Mouse (Mus musculus): Measurements from ENCODE around the gene Lonp2. TPM values are rescaled to one million over a fixed set of nuclear protein-coding genes. Genes with fewer than 3 reads are reported as not detected.

Gene Lonp2
- polyA plus RNA-seq, 1 experiment from 2014 or later: 53.0 TPM

GRCm38 (mm10) chr8:86699471-86699870 lies 75.6 kb downstream of the Lonp2 start:
- Histone ChIP-seq H3K9me3 (replicated peaks) (no peaks in the 10 kb centered on the region), H3K4me3 (no peak overlapping the region), H3K4me1 (no peaks in the 10 kb centered on the region), H3K36me3 (peaks cover 4% of the 10 kb centered on the region; the same call in 1 of the 2 replicates), H3K27ac (no peak overlapping the region), H3K27me3 (ENCODE audit: low read depth, poor library complexity, severe bottlenecking) (no peaks in the 10 kb centered on the region)
- WGBS: 93% methylated on average over 12 of the region's 12 CpGs
- no peak for DNase-seq (ENCODE audit: low spot score)

DNA sequence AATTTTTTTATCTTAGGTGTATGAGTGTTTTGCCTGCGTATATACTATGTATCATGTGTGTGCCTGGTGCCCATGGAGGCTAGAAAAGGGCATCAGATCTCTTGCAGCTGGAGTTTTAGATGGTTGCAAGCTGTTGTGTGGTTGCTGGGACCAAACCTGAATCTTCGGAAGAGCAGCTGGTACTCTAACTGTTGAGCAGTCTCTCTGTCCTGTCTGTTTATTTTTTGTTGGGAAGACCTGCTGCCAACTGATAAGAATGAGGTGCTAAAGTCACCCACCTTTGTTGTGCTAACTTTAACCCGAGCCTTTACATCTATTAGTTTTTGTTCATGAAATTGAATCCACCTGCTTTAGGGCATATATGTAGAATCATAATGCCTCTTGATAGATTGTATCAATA lies 78.6 kb downstream of the Lonp2 start:
- Histone ChIP-seq H3K27ac (no peak overlapping the region), H3K4me3 (no peak overlapping the region), H3K9me3 (replicated peaks) (no peaks in the 10 kb centered on the region), H3K4me1 (no peaks in the 10 kb centered on the region), H3K27me3 (ENCODE audit: low read depth, poor library complexity, severe bottlenecking) (no peaks in the 10 kb centered on the region), H3K36me3 (peaks cover 4% of the 10 kb centered on the region; the same call in 1 of the 2 replicates)
- DNase-seq (ENCODE audit: low spot score): no peak
- 92% methylated on average over 3 of the region's 3 CpGs for WGBS

DNA sequence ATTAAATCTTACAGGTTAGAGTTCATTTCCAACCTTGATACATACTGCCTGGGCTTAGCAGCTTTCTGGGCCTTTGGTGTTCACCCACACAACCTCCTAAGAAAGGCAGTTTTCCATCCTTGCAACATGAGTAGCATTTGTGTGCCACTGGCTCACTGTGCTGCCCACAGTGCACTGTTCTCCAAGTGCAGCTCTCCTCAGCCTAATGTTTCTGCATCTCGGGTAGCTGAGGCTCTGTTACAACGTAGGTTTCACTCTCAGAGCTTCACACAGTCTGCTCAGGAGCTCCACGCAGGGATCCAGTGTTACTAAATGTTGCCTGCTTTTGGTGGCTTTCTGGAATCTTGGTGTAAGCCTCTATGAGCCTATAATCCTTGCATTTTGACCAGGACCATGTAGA lies 81.5 kb downstream of the Lonp2 start:
- H3K4me1 ChIP-seq: no peaks in the 10 kb centered on the region
- H3K4me3 ChIP-seq: no peak overlapping the region
- H3K27ac ChIP-seq: no peak overlapping the region
- H3K9me3 ChIP-seq (replicated peaks): no peaks in the 10 kb centered on the region
- 0 out of 2 replicates have a peak, but pooled peaks cover 5% of the 10 kb centered on the region for H3K36me3 ChIP-seq
- WGBS: 84% methylated on average over 3 of the region's 3 CpGs
- DNase-seq (ENCODE audit: low spot score): no peak
- H3K27me3 ChIP-seq (ENCODE audit: low read depth, poor library complexity, severe bottlenecking): no peaks in the 10 kb centered on the region

GRCm38 (mm10) chr8:86706756-86707155 lies 82.9 kb downstream of the Lonp2 start:
- WGBS: 89% methylated on average over 5 of the region's 5 CpGs

GRCm38 (mm10) chr8:86707873-86708272 lies 84.0 kb downstream of the Lonp2 start:
- 77% methylated on average over 4 of the region's 4 CpGs for WGBS
- H3K4me3 ChIP-seq: no peak overlapping the region
- H3K4me1 ChIP-seq: no peaks in the 10 kb centered on the region
- H3K27ac ChIP-seq: no peak overlapping the region
- no peaks in the 10 kb centered on the region for H3K9me3 ChIP-seq (replicated peaks)
- no peaks in the 10 kb centered on the region for H3K27me3 ChIP-seq (ENCODE audit: low read depth, poor library complexity, severe bottlenecking)
- 0 out of 2 replicates have a peak, but pooled peaks cover 12% of the 10 kb centered on the region for H3K36me3 ChIP-seq
- DNase-seq (ENCODE audit: low spot score): no peak

More at GRCm38 (mm10) chr8:86706756-86707155, 82.9 kb downstream of the Lonp2 start:
- DNase-seq (ENCODE audit: low spot score): no peak
- Histone ChIP-seq H3K27me3 (ENCODE audit: low read depth, poor library complexity, severe bottlenecking) (no peaks in the 10 kb centered on the region), H3K27ac (no peak overlapping the region), H3K36me3 (0 out of 2 replicates have a peak, but pooled peaks cover 12% of the 10 kb centered on the region), H3K4me3 (no peak overlapping the region), H3K4me1 (no peaks in the 10 kb centered on the region), H3K9me3 (replicated peaks) (no peaks in the 10 kb centered on the region)

DNA sequence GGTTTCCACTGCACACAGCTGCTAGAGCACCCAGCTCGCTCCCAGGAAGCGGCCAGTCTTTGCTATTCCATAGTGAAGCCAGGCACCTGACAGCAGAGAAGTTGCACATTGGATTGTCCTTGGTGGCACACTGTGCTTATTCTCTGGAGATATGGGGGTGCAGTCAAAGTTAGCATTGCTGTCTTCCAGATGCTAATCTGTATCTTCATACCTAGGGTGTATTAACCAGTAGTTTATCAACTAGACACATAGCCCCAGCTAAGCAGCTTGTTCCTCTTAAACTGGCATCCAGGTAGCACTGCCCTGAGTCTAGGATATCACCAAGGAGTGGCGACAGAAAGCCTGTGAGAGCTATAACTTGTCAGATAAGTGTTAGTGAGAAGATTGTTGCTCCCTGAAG lies 88.8 kb downstream of the Lonp2 start:
- Histone ChIP-seq H3K27me3 (ENCODE audit: low read depth, poor library complexity, severe bottlenecking) (no peaks in the 10 kb centered on the region), H3K36me3 (peaks cover 41% of the 10 kb centered on the region), H3K4me3 (no peak overlapping the region), H3K27ac (no peak overlapping the region), H3K9me3 (replicated peaks) (no peaks in the 10 kb centered on the region), H3K4me1 (no peaks in the 10 kb centered on the region)
- 91% methylated on average over 3 of the region's 3 CpGs for WGBS
- no peak for DNase-seq (ENCODE audit: low spot score)

- H3K4me1 ChIP-seq: no peaks in the 10 kb centered on the region
- H3K27ac ChIP-seq: no peak overlapping the region
- no peaks in the 10 kb centered on the region for H3K9me3 ChIP-seq (replicated peaks)
- H3K4me3 ChIP-seq: no peak overlapping the region
- no peak for DNase-seq (ENCODE audit: low spot score)
- 80% methylated on average over 14 of the region's 14 CpGs for WGBS
- no peaks in the 10 kb centered on the region for H3K27me3 ChIP-seq (ENCODE audit: low read depth, poor library complexity, severe bottlenecking)
- H3K36me3 ChIP-seq: peaks cover 51% of the 10 kb centered on the region
These were observed 89.8 kb downstream of the Lonp2 start for GRCm38 (mm10) chr8:86713407-86714188.

DNA sequence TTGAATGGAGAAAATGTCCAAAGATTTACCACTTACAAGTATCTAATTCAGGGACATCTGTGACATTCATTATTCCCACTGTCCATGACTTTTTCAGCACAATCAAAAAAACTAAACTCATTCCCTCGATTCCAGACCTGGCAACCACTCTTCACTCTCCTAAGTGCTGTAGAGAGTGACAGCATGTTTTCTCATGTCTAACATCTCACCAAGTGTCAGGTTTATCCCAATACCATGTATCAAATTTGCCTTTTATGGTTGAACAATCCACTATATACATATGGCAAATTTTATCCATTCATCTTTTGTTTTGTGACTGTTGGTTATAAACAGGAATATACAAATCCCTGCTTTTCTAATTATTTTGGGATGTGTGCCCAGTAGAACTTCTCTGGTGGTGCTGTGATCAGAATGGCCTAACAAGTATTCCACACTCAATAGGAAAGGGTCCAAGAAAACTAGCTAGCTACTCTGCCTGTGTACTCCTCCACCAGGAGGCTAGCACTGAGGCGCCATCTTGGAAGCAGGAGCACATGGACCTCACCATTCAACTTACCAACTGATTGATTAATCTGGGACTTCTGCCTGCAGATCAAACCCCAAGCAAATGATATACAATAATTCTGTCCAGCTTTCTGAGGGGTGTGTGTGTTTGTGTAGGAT lies 94.6 kb downstream of the Lonp2 start:
- no peaks in the 10 kb centered on the region for H3K9me3 ChIP-seq (replicated peaks)
- peaks cover 79% of the 10 kb centered on the region for H3K36me3 ChIP-seq
- no peak overlapping the region for H3K4me3 ChIP-seq
- H3K27ac ChIP-seq: no peak overlapping the region
- WGBS: 85% methylated on average over 2 of the region's 2 CpGs
- no peak for DNase-seq (ENCODE audit: low spot score)
- no peaks in the 10 kb centered on the region for H3K4me1 ChIP-seq
- H3K27me3 ChIP-seq (ENCODE audit: low read depth, poor library complexity, severe bottlenecking): no peaks in the 10 kb centered on the region

- no peak for DNase-seq (ENCODE audit: low spot score)
- no peaks in the 10 kb centered on the region for H3K27me3 ChIP-seq (ENCODE audit: low read depth, poor library complexity, severe bottlenecking)
- peaks cover 80% of the 10 kb centered on the region for H3K36me3 ChIP-seq
- no peak overlapping the region for H3K4me3 ChIP-seq
- no peaks in the 10 kb centered on the region for H3K9me3 ChIP-seq (replicated peaks)
- no peak overlapping the region for H3K27ac ChIP-seq
- no peaks in the 10 kb centered on the region for H3K4me1 ChIP-seq
- WGBS: 89% methylated on average over 1 of the region's 1 CpGs
These were observed 95.5 kb downstream of the Lonp2 start for GRCm38 (mm10) chr8:86719368-86719767.

GRCm38 (mm10) chr8:86720756-86721459 lies 97.1 kb downstream of the Lonp2 start:
- H3K9me3 ChIP-seq (replicated peaks): no peaks in the 10 kb centered on the region

GRCm38 (mm10) chr8:86721490-86721889 lies 97.6 kb downstream of the Lonp2 start:
- H3K27ac ChIP-seq: no peak overlapping the region
- DNase-seq (ENCODE audit: low spot score): no peak
- peaks cover 74% of the 10 kb centered on the region for H3K36me3 ChIP-seq
- no peaks in the 10 kb centered on the region for H3K9me3 ChIP-seq (replicated peaks)
- 89% methylated on average over 2 of the region's 2 CpGs for WGBS
- no peak overlapping the region for H3K4me3 ChIP-seq
- H3K4me1 ChIP-seq: no peaks in the 10 kb centered on the region
- no peaks in the 10 kb centered on the region for H3K27me3 ChIP-seq (ENCODE audit: low read depth, poor library complexity, severe bottlenecking)

More at GRCm38 (mm10) chr8:86720756-86721459, 97.1 kb downstream of the Lonp2 start:
- no peaks in the 10 kb centered on the region for H3K27me3 ChIP-seq (ENCODE audit: low read depth, poor library complexity, severe bottlenecking)
- 94% methylated on average over 6 of the region's 6 CpGs for WGBS
- DNase-seq (ENCODE audit: low spot score): no peak
- no peak overlapping the region for H3K4me3 ChIP-seq
- no peak overlapping the region for H3K27ac ChIP-seq
- no peaks in the 10 kb centered on the region for H3K4me1 ChIP-seq
- peaks cover 79% of the 10 kb centered on the region for H3K36me3 ChIP-seq

GRCm38 (mm10) chr8:86726959-86727358 lies 103.1 kb downstream of the Lonp2 start:
- no peaks in the 10 kb centered on the region for H3K27me3 ChIP-seq (ENCODE audit: low read depth, poor library complexity, severe bottlenecking)
- H3K4me1 ChIP-seq: 0 out of 2 replicates have a peak, but pooled peaks cover 4% of the 10 kb centered on the region
- WGBS: 87% methylated on average over 6 of the region's 6 CpGs
- peaks cover 40% of the 10 kb centered on the region for H3K36me3 ChIP-seq
- DNase-seq (ENCODE audit: low spot score): no peak
- H3K9me3 ChIP-seq (replicated peaks): no peaks in the 10 kb centered on the region
- no peak overlapping the region for H3K4me3 ChIP-seq
- H3K27ac ChIP-seq: no peak overlapping the region

Measured in limb, embryonic 10.5 days (tissue).